Mouse (Mus musculus) cerebellum, adult 11 months (tissue): ENCODE data around the gene Zfp426.

ENCODE experiments used
- DNase-seq: peaks from one replicate; pipeline ENCODE4 v3.0.0; 2022

Gene Zfp426

GRCm38 (mm10) chr9:20453647-20454046, 38.9 kb downstream of the Zfp426 start:
- no peak for DNase-seq

DNA sequence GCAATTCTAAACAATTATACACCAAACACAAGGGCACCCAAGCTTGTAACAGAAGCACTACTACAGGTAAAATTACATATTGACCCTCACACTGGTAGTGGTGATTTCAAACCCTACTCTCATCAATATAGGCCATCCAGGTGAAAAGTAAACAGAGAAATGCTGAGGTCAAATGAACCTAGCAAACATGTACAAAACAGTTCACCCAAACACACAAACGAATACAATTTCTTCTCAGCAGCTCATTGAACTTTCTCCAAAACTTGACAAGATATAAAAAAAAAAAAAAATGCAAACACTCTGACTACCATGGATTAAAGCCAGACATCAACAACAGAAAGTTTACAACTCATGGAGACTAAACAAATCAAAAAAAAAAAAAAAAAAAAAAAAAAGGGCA, 41.1 kb downstream of the Zfp426 start:
- DNase-seq, result no peak

- DNase-seq, result no peak
These were observed 49.3 kb downstream of the Zfp426 start for GRCm38 (mm10) chr9:20443183-20443783.

DNA sequence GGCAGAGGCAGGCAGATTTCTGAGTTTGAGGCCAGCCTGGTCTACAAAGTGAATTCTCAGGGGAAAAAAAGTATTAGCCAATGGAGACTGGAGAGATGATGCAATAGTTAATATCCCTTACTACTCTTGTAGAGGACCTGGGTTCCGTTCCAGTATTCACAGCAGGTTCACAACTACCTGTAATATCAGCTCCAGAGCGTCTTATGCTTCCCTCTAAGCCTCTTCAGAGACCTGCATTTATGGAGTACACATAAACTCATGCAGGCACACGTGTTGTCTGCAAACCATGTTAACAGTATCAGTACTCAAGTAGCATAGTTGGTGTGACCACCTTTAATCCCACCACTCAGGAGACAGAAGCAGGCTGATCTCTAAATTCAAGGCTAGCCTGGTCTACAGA, 62.5 kb downstream of the Zfp426 start:
- no peak for DNase-seq
